Mouse (Mus musculus) mouse trophoblast stem cell (cell line): ENCODE measurements around the gene Mgat5.

ENCODE experiments used
- in situ Hi-C, 2 experiments: fragments of 300-500 bp; cut with MseI, MboI; formaldehyde crosslinking; loops; 2 replicates in 1 of 2; 3 replicates in 1 of 2; pipeline ENCODE4 v1.15.1; 2025

The Mgat5 gene

GRCm38 (mm10) chr1:127380749-127381501 lies 176.1 kb downstream of the Mgat5 start:
- in situ Hi-C loops, result no loop called here

GRCm38 (mm10) chr1:127383071-127383470 lies 178.3 kb downstream of the Mgat5 start:
- in situ Hi-C loops, result no loop called here

GRCm38 (mm10) chr1:127387226-127387625 lies 182.4 kb downstream of the Mgat5 start:
- in situ Hi-C loops, result no loop called here

- in situ Hi-C loops, result no loop called here
Observed at GRCm38 (mm10) chr1:127387661-127388060, 182.8 kb downstream of the Mgat5 start.

GRCm38 (mm10) chr1:127394716-127395115 lies 189.9 kb downstream of the Mgat5 start:
- in situ Hi-C loops, result no loop called here

GRCm38 (mm10) chr1:127395724-127396123 lies 190.9 kb downstream of the Mgat5 start:
- in situ Hi-C loops, result no loop called here

GRCm38 (mm10) chr1:127396569-127397349 lies 191.9 kb downstream of the Mgat5 start:
- in situ Hi-C loops, result no loop called here

- in situ Hi-C loops, result no loop called here
Observed at GRCm38 (mm10) chr1:127397396-127397795, 192.6 kb downstream of the Mgat5 start.

- in situ Hi-C loops, result no loop called here
Observed at GRCm38 (mm10) chr1:127398186-127398585, 193.4 kb downstream of the Mgat5 start.

- in situ Hi-C loops, result no loop called here
Observed at GRCm38 (mm10) chr1:127400198-127400597, 195.4 kb downstream of the Mgat5 start.

GRCm38 (mm10) chr1:127400666-127401065 lies 195.9 kb downstream of the Mgat5 start:
- in situ Hi-C loops, result no loop called here

- in situ Hi-C loops, result no loop called here
Observed at GRCm38 (mm10) chr1:127404655-127405054, 199.8 kb downstream of the Mgat5 start.

GRCm38 (mm10) chr1:127408957-127409423 lies 204.2 kb downstream of the Mgat5 start:
- in situ Hi-C loops, result no loop called here

- in situ Hi-C loops, result no loop called here
Observed at GRCm38 (mm10) chr1:127409512-127409911, 204.7 kb downstream of the Mgat5 start.

GRCm38 (mm10) chr1:127414500-127414899 lies 209.7 kb downstream of the Mgat5 start:
- in situ Hi-C loops, result no loop called here

GRCm38 (mm10) chr1:127415896-127416295 lies 211.1 kb downstream of the Mgat5 start:
- in situ Hi-C loops, result no loop called here

GRCm38 (mm10) chr1:127416971-127417370 lies 212.2 kb downstream of the Mgat5 start:
- in situ Hi-C loops, result no loop called here

GRCm38 (mm10) chr1:127418916-127419575 lies 214.2 kb downstream of the Mgat5 start:
- in situ Hi-C loops, result no loop called here

GRCm38 (mm10) chr1:127419581-127419980 lies 214.8 kb downstream of the Mgat5 start:
- in situ Hi-C loops, result no loop called here

- in situ Hi-C loops, result no loop called here
Observed at GRCm38 (mm10) chr1:127420383-127420782, 215.6 kb downstream of the Mgat5 start.

- in situ Hi-C loops, result no loop called here
Observed at GRCm38 (mm10) chr1:127420795-127421194, 216.0 kb downstream of the Mgat5 start.

GRCm38 (mm10) chr1:127422565-127422964 lies 217.8 kb downstream of the Mgat5 start:
- in situ Hi-C loops, result no loop called here
